Mouse (Mus musculus) kidney, adult 2 months (tissue): ENCODE measurements at regions not wholly inside any gene's neighbourhood (a gene's known extent, or its start where the extent isn't known, plus 50 kb on each side); places are given as distances from the start of the nearest gene placed in this dataset.
A peak's percentile ranks its signal among the peaks of the same experiment; 100 is the strongest.

Experiments used
- DNase-seq: peaks from one replicate; pipeline ENCODE4 v3.0.0; 2021
- H3K27ac ChIP-seq: fragments of 200-500 bp; 2 replicates; pipeline ENCODE4 v1.5.1; 2012; ENCODE audit warnings: low read depth, low read length, control low read depth, inconsistent platforms; ENCODE audit not compliant: insufficient read depth
- H3K27me3 ChIP-seq: fragments of 200-500 bp; replicated peaks from 2 replicates; pipeline ENCODE4 v1.6.1; 2012; ENCODE audit warnings: mild to moderate bottlenecking, moderate library complexity, low read length, inconsistent platforms; ENCODE audit not compliant: control insufficient read depth, insufficient read depth
- H3K36me3 ChIP-seq: fragments of 200-500 bp; 2 replicates; pipeline ENCODE4 v1.6.1; 2012; ENCODE audit warnings: mild to moderate bottlenecking, moderate library complexity, low read length, inconsistent platforms; ENCODE audit not compliant: control insufficient read depth, insufficient read depth
- H3K4me1 ChIP-seq: fragments of 200-500 bp; 2 replicates; pipeline ENCODE4 v1.6.1; 2011; ENCODE audit warnings: low read length; ENCODE audit not compliant: control insufficient read depth, insufficient read depth
- H3K4me3 ChIP-seq: fragments of 200-500 bp; 2 replicates; pipeline ENCODE4 v1.5.1; 2011; ENCODE audit warnings: mild to moderate bottlenecking, low read depth, low read length, control low read depth; ENCODE audit not compliant: insufficient read depth
- CTCF ChIP-seq: fragments of 200-500 bp; conservative IDR thresholded peaks from 2 replicates; pipeline ENCODE4 v1.5.1; 2011; ENCODE audit warnings: low read depth, mild to moderate bottlenecking, control low read depth, low read length, moderate library complexity, mixed read lengths; ENCODE audit not compliant: insufficient read depth, insufficient read length
- POLR2A ChIP-seq: fragments of 200-500 bp; IDR thresholded peaks from one replicate; pipeline ENCODE4 v1.6.1; 2011; ENCODE audit warnings: low read depth, low read length, control low read depth
- WGBS: fragments of 180-500 bp; shearing (Covaris S2); methylation state at CpG from one replicate; pipeline ENCODE4 v1.1.7; 2018; 5-methylcytosine and 5-hydroxymethylcytosine counted together

DNA sequence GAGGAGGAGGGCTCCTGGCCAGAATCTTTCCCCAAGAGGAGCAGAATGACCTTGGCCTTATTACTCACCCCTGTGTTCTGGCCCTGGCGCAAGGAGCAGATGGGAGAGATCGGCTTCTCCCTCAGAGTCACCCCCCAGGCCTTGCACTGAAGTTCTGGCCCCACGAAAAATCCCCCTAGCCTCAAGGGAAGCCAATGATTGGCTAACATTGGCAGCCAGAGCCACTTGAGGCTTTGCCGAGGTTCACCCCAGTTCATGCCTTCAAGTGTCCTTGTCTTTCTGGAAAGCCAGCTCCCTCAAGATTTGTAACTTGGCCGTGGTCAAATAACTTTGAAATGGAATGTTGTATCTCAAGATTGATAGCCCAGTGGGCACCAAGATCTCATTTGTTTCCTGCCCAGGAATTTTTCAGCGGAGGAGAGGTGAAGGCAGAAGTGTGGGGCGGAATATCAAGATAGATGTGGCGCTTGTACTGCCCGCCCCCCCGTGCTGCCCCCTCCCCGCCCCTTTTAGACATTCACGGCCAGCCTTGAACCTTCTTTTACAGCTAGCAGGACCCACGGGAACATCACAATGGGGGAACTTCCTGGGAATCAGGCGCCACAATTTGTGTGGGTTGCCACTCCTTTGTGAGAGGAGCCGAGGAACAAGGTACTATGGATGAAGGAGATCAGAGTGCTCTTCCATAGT, 187.4 kb downstream of the Snx10 start:
- DNase-seq, result peak; percentile 23
- no peak overlapping the region for H3K4me3 ChIP-seq
- 65% methylated on average over 15 of the region's 15 CpGs for WGBS
- no peak overlapping the region for H3K27ac ChIP-seq
- H3K4me1 ChIP-seq, result 0 out of 2 replicates have a peak, but pooled peaks cover 3% of the 10 kb centered on the region
- H3K36me3 ChIP-seq, result no peaks in the 10 kb centered on the region
- H3K27me3 ChIP-seq, result no peaks in the 10 kb centered on the region
- TF ChIP-seq POLR2A (no peak), CTCF (no peak)

- no peak for DNase-seq
- Histone ChIP-seq H3K4me3 (no peak overlapping the region), H3K4me1 (0 out of 2 replicates have a peak, but pooled peaks cover 3% of the 10 kb centered on the region), H3K36me3 (no peaks in the 10 kb centered on the region), H3K27me3 (no peaks in the 10 kb centered on the region), H3K27ac (no peak overlapping the region)
- TF ChIP-seq CTCF, result no peak
- TF ChIP-seq POLR2A, result no peak
- WGBS, result 82% methylated on average over 7 of the region's 7 CpGs
Observed at GRCm38 (mm10) chr6:51711616-51711970, 187.9 kb downstream of the Snx10 start.

DNA sequence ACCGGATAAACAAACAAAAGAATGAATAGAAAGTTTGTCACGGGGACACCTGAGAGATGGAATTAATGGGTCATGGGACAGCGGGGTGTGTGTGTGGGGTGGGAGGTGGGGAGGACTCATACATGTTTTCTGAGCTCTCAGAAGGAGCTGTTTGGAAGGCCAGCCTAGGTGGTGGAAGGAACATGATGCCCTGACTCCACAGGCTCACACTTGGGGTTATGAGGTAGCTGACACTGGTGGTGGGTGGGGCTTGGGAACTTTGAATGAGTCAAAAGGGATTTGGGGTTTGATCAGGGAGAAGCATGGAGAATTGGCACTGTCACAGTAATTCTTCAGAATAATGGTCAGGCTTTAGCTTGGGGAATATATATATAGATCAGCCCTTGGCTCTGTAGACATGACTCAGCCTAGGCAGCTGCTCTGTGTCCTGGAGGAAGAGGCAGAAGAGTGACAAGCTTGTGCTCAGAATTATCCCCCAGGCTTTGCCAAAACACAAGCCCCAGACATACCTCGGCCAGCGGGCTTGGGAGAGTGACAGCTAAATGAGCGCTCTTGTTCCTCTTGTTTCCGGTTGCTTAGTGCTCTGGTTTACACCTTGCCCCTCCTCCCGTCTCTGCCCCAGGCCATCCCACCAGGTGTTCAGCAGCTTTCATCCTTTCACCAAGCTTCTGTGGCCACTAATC, 191.6 kb downstream of the Snx10 start:
- TF ChIP-seq POLR2A (no peak), CTCF (no peak)
- peaks cover 3% of the 10 kb centered on the region; the same call in 1 of the 2 replicates for H3K4me1 ChIP-seq
- no peak overlapping the region for H3K4me3 ChIP-seq
- H3K27me3 ChIP-seq, result no peaks in the 10 kb centered on the region
- H3K27ac ChIP-seq, result no peak overlapping the region
- H3K36me3 ChIP-seq, result no peaks in the 10 kb centered on the region
- 49% methylated on average over 8 of the region's 8 CpGs for WGBS
- no peak for DNase-seq

DNA sequence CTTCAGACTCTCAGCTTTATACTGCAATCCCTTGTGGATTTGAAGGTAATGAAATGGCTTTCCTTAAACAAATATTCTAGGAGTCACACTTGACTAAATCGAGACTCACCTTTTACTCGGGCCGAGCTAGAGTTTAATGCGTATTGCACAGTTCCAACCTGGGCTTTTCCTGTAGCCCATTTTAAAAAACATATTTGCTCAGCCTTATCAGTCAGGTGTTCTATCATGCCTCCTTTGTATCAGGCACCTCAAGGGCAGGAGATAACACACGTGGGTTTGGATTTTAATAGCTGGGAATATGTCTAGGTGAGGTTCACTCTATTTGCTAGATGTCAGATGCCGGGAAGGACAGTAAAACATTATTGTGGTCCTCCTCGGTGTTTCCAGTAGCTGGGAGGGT, 193.7 kb downstream of the Snx10 start:
- H3K27ac ChIP-seq, result no peak overlapping the region
- WGBS, result 66% methylated on average over 7 of the region's 7 CpGs
- H3K4me1 ChIP-seq, result peaks cover 7% of the 10 kb centered on the region; the same call in 1 of the 2 replicates
- TF ChIP-seq POLR2A (no peak), CTCF (no peak)
- H3K27me3 ChIP-seq, result no peaks in the 10 kb centered on the region
- no peaks in the 10 kb centered on the region for H3K36me3 ChIP-seq
- no peak for DNase-seq
- no peak overlapping the region for H3K4me3 ChIP-seq

- 35% methylated on average over 7 of the region's 7 CpGs for WGBS
Observed at GRCm38 (mm10) chr6:51720705-51721104, 197.0 kb downstream of the Snx10 start.

DNA sequence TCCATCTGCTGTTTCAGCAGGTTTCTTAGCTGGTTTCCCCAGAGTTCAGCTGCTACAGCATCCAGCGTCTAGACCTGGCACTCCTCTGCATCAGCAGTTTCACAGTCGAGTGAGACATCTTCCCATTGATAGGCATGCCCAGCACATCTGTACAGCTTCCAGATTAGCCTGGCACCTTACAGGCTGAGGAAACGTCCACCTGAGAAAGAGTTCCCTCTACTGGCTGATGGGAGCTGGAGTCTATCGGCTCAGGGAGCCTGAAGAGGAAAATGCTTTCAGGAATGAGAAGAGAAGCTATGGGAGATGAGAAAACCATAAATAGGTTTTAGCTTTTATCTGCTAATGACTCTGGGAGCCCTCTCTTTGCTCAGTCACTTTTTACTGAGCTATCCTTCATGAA, 199.4 kb downstream of the Snx10 start:
- Histone ChIP-seq H3K4me3 (no peak overlapping the region), H3K36me3 (no peaks in the 10 kb centered on the region), H3K4me1 (peaks cover 7% of the 10 kb centered on the region; the same call in 1 of the 2 replicates), H3K27me3 (no peaks in the 10 kb centered on the region), H3K27ac (no peak overlapping the region)
- WGBS, result 22% methylated on average over 4 of the region's 4 CpGs
- peak; percentile 63 for DNase-seq
- TF ChIP-seq POLR2A (no peak), CTCF (peak; percentile 85)

More at GRCm38 (mm10) chr6:51720705-51721104, 197.0 kb downstream of the Snx10 start:
- DNase-seq, result peak; percentile 91
- Histone ChIP-seq H3K27me3 (no peaks in the 10 kb centered on the region), H3K4me3 (no peak overlapping the region), H3K36me3 (no peaks in the 10 kb centered on the region), H3K27ac (no peak overlapping the region), H3K4me1 (peaks cover 7% of the 10 kb centered on the region; the same call in 1 of the 2 replicates)
- TF ChIP-seq POLR2A (no peak), CTCF (peak; percentile 15; the same call in 1 of the 2 replicates)

DNA sequence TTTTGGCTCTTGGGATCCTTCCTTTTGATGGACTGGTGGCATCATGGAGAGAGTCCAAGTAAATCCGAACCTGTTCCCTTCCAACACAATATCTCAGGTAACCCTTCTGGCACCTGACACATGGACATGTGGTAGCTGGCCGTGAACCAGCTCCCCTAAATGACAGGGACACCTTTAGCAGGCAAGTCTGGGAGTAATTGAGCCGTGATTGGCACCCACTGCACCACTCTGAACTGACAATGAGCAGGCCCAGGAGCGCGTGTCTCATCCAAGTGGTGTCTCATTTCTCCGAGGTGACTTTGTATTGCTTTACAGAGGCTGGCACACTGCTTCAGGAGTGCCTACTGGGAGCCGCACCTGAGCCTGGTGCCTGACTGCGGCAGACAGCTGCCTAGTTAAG, 203.5 kb downstream of the Snx10 start:
- Histone ChIP-seq H3K36me3 (no peaks in the 10 kb centered on the region), H3K4me1 (no peaks in the 10 kb centered on the region), H3K27me3 (no peaks in the 10 kb centered on the region), H3K4me3 (no peak overlapping the region), H3K27ac (no peak overlapping the region)
- DNase-seq, result no peak
- no peak for TF ChIP-seq POLR2A
- TF ChIP-seq CTCF, result no peak
- 79% methylated on average over 8 of the region's 8 CpGs for WGBS
